8 mouse cellular contexts compared by ENCODE assay signal in genomic region chr9:70260324-70260841, GRCm38 (mm10). TPM values are rescaled to one million over a fixed set of nuclear protein-coding genes. Genes with fewer than 3 reads are reported as not detected.
DNase-seq lines count a peak whose midpoint lies in the region; ATAC-seq and TF ChIP-seq lines count a peak whose summit lies in the region.

No protein-coding gene starts in this region.

- H3K36me3 ChIP-seq in stomach, postnatal 0 days (ENCODE audit: control insufficient read depth, insufficient read depth, low read length) = no peaks in the 10 kb centered on the region

- TF ChIP-seq CTCF in stomach, postnatal 0 days (IDR thresholded peaks at IDR 0.05; ENCODE audit: low read depth) = no peak

- DNase-seq in urinary bladder, postnatal 14 days (ENCODE audit: low spot score) = peak; percentile 88
- DNase-seq in urinary bladder, adult 2 months (ENCODE audit: low spot score) = no peak
- DNase-seq in fat pad, adult 2 months (ENCODE audit: extremely low read depth, low read depth, low spot score) = peak; percentile 72
- peak; percentile 62 to 70 for DNase-seq in kidney, postnatal 4 days
- peak; percentile 78 for DNase-seq in stomach, postnatal 0 days (ENCODE audit: low spot score)
- DNase-seq in layer of hippocampus, adult 8-10 months (ENCODE audit: low spot score in 2 of 2) = no peak
- DNase-seq in gastrocnemius, postnatal 14 days = no peak
- DNase-seq in retina, embryonic 14.5 days (ENCODE audit: low spot score) = no peak

- 40% methylated on average over 9 of the region's 9 CpGs for WGBS in stomach, postnatal 0 days

- intact Hi-C loops in gastrocnemius, postnatal 14 days (cut with DNase I; ENCODE audit: low total_unique reads) = no loop called here

- H3K4me1 ChIP-seq in stomach, postnatal 0 days (replicated peaks; ENCODE audit: control insufficient read depth, insufficient read depth) = peaks cover 11% of the 10 kb centered on the region

- H3K4me2 ChIP-seq in stomach, postnatal 0 days (replicated peaks; ENCODE audit: low read depth) = peak overlapping the region; percentile 20; the same call in 1 of the 2 replicates

- no peaks in the 10 kb centered on the region for H3K27me3 ChIP-seq in stomach, postnatal 0 days (ENCODE audit: control insufficient read depth, insufficient read depth, low read length)

- 0 out of 2 replicates have a peak overlapping the region, but pooled peaks have one; percentile 8 for H3K9ac ChIP-seq in stomach, postnatal 0 days (ENCODE audit: low read length)

- H3K27ac ChIP-seq in stomach, postnatal 0 days (replicated peaks) = peak overlapping the region; percentile 67

- H3K9me3 ChIP-seq in stomach, postnatal 0 days (ENCODE audit: control insufficient read depth, low read length) = no peaks in the 10 kb centered on the region

- peak; percentile 30; the same call in 1 of the 2 replicates for ATAC-seq in stomach, postnatal 0 days (ENCODE audit: low FRiP score, low TSS enrichment)

- no peak overlapping the region for H3K4me3 ChIP-seq in stomach, postnatal 0 days (ENCODE audit: low read depth, low read length)

- TF ChIP-seq EP300 in stomach, postnatal 0 days (optimal IDR thresholded peaks at IDR 0.05) = no peak

RNA-seq across cellular contexts. Expression of gene Myo1e, which starts 53.2 kb away (rescaled TPM):
- 14.0 and 16.0 TPM in 2 replicates for polyA plus RNA-seq in urinary bladder, adult 2 months (2012; rRNA removed)
- polyA plus RNA-seq in stomach, postnatal 0 days (2015; fragmentation: Nextera tagmentation; extraction: Ambion mirVana) = 15.3 and 15.7 TPM in 2 replicates
- total RNA-seq in layer of hippocampus, adult 8-10 months (2022) = 10 to 100 TPM in 3 of 4 experiments, 1 to 10 TPM in 1; 8.6 to 30.0 (median 18.7) TPM
- total RNA-seq in gastrocnemius, postnatal 14 days (2021) = 10 to 100 TPM; 14.4 to 15.2 TPM

Comparison
In these comparisons a context has a peak if more than half of its experiments do, and no peak if none do; other contexts are left out.
1. DNase-seq: peak in urinary bladder, postnatal 14 days (single experiment), fat pad, adult 2 months (single experiment), kidney, postnatal 4 days (2 of 2) and stomach, postnatal 0 days (single experiment); none in urinary bladder, adult 2 months (single experiment), layer of hippocampus, adult 8-10 months (0 of 2), gastrocnemius, postnatal 14 days (single experiment) and retina, embryonic 14.5 days (single experiment).